Mouse (Mus musculus) monocyte, adult 2 months (primary cell): ENCODE results near the gene Frmd4b.

ENCODE experiments used
- DNase-seq, 2 experiments: peaks; one replicate each; pipeline ENCODE4 v3.0.0; 2022; ENCODE audit warnings: low spot score in 2 of 2, low read depth in 1 of 2

Frmd4b gene

DNA sequence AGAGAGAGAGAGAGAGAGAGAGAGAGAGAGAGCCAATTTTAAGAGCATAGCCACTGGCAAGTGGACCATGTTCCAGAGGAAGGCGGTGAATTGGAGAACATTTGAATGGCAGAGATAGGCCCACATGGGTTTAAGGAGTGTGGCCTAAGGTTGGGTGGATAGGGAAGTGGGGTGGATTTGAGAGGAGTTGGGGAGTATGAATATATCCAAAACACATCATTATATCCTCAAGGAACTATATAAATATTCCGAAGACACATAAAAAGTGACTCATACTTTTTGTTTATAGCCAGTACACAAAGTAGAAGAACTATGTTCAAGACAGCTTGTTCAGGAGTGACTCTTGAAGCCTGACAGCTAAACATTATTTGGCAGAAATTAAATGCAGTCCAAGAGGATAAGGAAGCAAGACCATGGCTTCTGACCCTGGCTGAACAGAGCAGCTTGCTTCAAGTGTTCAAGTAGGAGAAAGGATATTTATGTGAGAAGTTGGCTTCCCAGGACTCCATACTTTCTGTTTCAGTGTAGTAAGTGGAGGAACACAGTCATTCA is 36.8 kb downstream of the Frmd4b start:
- no peak for DNase-seq

DNA sequence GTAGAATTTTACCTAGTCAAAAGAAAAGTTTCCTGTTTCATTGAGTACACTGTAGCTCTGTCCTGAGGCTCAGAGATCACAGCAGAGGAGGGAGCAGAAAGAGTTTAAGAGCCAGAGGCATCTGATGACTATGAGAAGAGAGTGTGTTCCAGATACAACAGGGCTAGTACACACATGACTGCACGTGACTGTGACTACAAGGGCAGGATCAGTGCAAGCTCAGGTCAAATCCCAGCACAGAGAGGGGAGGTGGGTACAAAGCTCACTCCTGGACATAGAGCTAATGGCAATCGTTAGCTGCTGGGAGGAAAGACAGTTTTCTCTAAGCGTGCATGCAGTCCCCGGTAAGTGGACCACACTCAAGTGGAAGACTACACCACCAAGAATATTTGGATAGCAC is 37.6 kb downstream of the Frmd4b start:
- no peak for DNase-seq

DNA sequence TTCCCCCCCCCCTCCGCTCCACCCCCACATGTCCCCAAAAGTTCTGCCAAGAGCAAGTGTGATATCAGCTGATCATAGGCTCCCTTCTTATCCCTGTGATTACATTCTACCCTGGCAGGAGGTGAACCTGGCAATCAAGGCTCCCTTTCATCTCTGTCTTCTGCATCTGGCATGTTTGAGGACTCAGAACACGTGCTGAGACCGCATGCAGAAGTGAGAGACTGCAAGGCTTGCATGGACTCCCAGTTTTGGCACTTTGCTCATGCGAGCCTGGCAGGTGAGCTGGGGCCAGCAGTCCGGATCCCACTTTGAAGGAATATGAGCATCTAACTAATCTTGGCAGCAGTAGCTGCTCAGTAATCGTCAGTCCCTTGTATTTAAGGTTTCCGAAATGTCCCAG is 39.1 kb downstream of the Frmd4b start:
- no peak for DNase-seq

DNA sequence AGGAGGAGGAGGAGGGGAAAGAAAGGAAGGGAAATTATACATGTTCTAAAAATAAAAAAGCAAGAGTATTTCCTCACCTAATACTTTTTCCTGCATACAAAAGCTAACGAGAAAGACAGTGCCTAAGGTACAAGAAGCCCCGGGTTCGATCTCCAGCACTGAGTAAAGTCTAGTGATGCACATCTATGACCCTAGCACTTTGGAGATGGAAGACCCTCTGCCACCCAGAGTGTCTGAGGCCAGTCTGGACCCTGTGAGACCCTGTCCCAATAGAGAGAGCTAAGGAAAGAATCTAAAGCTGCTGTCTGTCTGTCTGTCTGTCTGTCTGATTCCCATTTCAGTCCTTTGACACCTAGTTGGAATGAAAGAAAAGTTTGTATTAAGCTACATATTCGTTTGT is 40.0 kb downstream of the Frmd4b start:
- no peak for DNase-seq

DNA sequence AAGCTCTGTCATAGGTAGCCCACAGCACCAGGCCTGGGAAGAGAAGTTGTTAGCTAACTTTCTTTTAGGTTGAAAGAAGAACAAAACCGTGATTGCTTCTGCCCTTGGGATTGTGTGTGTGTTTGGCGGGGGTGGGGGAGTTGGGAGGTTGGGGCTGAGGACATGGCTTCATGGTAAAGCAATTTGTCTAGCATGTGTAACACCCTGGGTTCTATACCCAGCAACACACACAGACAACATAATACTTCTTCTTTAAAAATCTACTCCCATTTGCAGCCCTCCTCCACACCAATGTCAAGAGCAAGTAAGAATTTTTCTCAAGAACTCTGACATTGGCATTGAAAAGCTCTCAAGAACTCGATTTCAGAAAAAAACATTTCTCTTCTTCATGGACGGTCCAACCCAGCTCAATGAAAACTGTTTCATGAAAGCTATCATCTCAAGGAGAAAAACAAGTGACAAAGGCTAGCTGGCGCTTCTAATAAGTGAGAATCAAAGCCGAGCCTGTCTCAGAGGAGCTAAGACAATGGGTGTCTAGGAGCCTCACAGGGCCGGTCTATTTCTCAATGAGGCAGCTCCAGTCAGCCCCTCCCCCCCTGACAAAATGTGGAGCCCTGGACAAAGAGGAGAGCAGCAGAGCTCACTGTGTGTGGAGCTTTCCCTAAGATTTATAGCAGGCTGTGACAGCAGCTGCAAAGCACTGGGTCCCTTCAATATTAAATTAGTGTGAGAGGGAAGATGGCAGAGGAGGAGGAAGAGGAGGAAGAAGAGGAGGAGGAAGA is 40.6 kb downstream of the Frmd4b start:
- DNase-seq, result no peak

DNA sequence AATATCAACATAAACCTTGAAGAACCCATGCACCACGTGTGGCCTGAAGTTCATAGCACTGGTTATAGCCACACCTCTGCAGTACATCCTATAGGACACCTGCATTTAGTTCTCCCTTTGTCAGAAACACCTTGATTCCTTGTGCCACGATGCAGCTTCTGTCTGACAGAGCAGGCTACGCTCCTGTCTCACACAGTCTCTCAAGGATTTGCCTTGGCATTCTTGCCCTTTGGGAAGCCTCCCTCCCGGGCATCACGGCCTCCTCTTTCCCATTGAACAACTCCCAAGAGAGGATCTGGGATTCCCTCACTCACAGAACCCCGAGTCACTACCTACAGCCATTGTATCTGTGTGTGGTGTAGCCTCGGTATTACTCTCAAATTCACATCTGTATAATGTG is 41.2 kb downstream of the Frmd4b start:
- no peak for DNase-seq

DNA sequence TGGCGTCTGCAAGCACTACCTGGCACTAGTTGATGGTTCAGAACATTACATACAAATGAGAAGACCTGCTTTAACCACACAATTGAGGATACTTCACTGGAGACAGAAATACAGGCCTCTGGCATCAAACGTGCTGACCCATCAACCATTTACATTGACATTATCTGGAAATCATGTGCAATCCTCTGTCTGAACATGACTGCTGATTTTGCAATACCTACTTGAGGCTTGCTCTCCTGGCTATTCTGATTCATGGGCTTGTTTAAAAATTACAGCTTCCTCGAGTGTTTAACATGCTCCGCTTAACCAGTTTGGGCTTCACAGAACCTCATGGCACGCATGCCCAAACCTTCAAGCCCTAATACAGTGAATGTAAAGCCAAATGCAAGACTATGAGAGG is 42.4 kb downstream of the Frmd4b start:
- no peak for DNase-seq

DNA sequence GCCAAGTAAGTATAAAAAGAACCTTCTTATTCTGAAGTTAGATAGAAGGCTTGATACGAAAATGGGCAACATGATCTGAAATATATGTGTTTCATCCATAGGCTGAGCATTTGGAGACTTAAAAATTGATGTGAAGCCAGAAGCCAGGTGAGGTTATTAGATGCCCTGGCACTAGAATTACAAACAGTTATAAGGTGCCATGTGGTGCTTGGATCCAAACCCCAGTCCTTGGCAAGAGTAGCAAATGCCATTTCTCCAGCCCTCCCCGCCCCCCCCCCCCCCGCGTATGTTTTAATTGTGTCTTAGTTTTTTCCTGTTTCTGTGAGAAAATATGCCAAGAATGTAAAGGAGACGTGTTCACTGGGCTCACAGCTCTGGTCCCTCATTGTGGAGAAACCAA is 45.1 kb downstream of the Frmd4b start:
- DNase-seq, result no peak

DNA sequence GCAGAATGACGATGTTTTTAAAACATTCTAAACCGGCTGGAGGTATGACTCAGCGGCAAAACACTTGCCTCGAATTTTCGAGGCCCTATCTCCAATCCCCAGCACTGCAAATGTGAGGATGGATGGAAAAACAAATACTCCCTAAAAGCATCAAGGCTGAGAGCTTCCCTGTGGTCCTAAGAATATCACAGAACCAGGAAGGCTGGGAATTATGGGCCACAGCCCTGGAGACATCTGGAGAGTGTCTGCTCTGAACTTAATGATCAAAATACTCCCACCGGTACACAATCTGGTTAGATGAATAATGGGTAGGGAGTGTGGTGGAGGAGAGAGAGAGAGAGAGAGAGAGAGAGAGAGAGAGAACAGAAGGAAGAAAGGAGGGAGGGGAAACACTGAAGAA is 48.8 kb downstream of the Frmd4b start:
- DNase-seq, result no peak

DNA sequence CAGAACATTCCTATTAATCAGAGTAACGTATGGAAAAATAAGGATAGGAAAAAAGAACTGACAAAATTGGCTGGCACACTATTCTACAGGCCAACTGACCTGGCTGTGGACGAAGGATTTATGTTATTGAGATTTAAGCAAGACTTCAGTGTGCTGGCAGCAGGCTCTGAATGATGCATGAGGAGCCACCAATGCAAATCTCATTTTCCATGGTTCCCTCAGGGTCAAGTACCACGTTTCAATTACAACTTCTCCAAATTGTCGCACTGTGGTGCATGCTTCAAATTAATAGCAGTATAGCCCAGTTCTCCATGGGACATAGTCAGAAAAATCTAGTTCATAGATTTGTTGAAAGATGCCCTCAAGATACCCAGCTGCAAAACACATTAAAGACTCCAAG is 50.6 kb downstream of the Frmd4b start:
- DNase-seq, result no peak

DNA sequence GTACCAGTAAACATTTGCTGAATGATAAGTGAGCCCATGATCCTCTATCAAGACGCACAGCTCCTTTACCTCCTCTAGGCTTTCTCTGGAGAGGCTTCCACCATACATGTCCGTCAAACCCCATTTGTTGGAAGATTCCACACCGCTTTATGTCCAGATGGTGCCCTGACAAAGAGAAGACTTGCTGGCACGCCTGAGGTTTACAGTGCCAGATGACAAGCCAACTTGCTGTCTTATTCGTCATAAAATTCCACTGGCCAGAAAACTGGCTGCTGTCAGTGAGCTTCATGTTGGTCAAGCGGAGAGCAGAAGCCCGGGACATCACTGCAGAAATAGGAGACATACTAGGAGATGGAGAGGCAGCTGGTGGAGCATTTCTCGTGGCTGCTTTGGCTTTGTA is 60.2 kb downstream of the Frmd4b start:
- no peak for DNase-seq

DNA sequence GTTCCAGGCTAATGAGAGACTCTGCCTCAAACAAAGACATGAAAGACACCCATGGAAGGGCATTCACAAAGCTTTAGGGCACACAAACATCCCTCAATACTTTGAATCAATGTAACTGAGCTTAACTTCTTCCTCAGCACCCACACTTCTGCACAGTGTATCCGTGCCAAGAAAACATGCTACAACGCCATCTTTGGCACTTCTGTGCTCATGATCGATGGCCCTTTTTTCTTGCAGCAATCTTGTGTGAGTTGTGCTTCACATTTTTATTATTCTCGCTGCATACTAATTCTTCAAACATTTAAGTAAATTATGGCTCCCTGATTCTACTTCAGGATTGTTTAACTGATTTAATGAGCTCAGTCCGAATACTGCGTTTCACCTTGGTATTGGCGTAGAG is 61.7 kb downstream of the Frmd4b start:
- DNase-seq, result no peak

DNA sequence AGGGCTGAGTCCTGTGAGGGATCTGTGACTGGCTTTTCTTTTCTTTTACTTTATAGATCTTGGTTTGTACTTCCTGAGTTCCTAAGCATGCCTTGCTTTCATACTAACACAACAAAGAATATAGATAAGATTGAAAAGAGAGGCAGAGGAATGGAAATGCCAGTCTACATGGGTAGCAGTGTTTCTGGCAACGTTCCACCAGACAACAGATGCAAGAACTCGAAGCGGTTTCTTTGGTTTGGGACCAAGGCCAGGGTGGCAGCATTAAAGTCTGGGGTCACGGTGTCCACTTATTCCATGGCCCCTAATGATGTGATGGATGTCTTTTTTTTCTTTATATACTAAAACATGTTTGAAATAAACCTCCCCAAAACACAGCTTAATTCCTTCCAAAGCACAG is 63.9 kb downstream of the Frmd4b start:
- DNase-seq, result no peak

DNA sequence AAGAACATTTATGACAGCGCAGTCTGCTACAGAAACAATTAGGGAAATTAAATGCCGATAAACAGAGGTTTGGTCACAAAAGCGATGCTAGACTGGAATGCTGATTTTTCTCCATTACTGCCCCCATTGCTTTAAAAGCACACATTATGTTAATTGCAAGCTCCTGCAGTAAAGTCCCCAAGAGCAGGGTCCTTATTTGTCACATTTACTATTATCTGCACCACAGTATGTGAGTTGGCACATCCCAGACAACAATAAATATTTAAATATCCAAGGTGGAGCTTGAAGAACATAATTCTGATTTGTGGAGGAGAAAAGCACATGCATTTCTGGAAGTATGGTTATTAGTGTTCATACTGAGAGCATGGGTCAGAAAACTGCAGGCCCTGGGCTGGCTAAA is 64.8 kb downstream of the Frmd4b start:
- DNase-seq, result no peak

DNA sequence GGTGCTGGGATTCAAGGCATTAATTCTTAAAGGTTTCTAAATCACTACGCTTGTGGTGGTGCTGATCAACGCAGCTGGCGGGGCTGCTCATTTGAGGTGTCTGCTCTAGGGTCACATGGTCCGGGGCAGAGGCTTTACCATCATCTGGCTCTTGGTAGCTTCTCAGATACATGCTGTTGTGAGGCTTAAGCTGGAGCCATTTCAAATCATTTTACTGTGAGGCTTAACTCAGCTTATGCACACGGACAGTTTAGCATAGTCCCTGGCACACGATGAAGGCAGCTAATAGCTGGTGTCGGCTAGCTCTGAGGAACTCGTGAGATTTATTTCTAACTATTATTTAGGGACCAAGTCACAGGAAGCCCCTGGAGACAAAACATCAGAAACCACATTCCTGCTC is 65.5 kb downstream of the Frmd4b start:
- DNase-seq, result no peak

DNA sequence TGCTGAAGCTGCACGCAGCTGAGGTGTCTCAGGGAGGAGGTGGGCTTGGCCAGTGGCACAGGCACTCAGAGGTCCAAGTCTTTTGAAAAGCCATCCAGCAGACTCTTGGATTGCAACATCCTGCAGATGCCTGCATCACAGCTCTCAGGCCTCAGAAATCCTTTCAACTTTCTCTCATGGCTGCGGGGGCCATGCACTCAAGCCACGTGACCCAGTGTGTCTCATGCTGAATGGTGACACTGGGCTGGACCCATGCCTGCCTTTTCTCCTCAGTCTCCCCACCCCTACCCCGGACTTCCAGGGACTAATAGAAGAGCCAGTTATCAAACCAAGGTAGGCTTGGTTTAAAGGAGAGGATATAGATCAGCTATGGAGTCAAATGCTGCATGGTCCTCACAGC is 66.2 kb downstream of the Frmd4b start:
- DNase-seq, result no peak

DNA sequence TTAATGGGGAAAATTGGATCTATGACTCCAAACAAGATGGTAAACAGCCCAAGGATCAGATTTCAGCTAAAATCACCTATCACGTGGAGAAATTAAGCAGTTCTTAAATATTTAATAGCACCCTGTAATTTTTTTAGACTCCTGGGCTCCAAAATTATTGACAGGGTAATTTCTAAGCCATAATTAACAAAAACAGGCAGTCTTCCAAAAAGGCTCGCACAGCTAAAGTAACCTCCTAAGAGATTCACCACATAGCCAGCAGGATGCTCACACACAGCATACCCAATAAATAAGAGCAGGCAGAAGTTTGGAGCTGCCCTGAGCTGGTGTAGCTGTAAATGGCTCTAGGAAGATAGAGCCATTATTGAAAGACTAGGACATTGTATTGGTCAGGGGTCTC is 76.9 kb downstream of the Frmd4b start:
- no peak for DNase-seq

DNA sequence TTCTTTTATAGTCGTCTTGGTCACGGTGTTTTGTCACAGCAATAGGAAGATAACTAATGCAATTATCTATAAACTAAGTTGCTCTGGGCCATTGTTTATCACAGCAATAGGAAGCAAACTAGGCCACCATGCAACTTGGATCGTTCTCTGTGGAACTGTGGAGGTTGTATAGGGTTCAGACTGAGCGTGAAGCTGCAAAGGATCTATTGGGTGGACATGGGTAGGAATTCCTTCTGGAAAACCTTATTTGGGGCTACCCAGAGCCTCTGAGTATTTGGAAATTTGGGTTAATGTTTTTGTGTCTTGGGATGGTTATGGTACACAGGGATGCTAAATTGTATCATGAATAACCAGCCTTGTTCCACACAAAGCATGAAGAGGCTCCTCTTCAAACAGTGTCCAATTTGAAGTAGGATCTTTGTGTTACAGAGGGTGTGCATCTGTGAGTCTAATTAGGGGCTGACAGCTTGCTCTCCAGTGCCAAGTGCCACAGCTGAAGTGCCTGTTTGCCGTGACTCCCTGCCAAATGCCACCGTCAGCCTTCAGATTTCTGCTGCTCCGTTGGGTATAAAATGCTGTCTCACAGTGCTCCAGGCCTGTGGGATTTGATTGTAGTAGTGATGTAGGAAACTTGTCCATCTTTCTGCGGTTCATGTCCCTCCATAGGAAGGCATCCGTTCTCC is 81.4 kb downstream of the Frmd4b start:
- DNase-seq, result no peak

DNA sequence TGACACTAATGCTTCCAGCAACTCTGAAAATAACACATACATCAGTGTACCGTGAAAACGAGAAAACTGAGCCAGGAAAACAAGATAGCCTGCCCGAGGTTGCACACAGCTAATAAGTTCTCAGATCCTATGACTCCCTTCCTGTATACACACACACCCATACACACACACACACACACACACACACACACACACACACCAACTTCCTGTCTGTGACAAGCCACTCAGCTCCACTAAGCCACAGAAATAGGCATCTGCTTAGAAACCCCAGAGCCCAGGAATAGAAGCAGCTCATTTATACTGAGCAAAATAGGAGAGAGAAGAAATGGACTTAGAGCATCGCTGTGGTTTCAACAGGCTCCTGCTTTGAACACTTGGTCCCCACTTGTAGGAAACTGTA is 86.3 kb downstream of the Frmd4b start:
- DNase-seq, result no peak

DNA sequence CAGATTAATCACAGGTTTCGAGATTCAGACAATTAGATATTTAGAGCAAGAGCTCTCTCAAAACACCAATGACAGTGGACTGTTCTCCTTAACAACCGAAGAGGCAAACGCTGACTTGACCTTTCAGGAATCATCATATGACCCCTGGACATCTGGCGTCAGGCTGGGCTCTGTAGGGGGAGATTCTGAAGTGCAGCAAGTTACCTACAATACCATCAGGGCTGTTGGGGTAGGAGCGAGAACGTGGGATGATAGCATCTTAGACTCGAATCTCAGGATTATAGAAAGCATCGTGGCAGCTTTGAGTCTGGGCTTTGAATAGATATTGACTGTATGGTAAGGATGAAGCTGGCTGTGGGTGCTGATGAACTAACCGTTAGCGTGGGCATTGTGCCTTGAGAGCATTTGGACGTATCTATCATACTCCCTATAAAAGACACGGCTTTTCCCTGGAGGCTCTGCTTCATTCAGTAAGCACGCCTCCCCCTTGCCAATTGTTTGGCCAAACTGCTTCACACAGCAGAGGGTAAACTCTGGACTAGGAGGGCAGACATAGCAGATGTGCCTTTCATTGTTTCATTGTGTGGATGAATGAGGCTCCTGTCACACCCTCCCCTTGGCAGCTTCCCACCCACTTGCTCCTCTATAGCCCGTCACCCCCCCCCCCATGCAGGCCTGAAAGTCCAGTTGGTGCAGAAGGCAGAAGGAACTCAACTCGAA is 88.2 kb downstream of the Frmd4b start:
- no peak for DNase-seq

DNA sequence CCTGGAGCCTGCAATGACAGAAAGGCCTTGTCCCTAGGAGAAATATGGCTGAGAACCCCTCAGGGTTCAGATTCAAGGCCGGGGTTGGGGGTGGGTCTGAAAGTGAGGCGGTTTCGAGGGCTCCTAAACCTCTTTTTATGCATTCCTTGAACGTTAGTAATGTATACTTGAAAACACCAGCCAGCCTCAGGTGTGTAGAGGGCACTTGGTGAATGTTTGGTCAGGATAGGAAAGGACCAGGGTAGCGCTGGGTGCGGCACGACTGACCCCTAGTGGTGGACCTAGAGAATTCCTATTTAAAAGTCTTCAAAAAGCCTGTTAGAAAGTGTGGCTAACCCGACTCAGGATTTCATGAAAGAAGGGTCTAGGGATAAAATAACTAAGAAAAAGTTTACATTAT is 91.2 kb downstream of the Frmd4b start:
- no peak for DNase-seq

DNA sequence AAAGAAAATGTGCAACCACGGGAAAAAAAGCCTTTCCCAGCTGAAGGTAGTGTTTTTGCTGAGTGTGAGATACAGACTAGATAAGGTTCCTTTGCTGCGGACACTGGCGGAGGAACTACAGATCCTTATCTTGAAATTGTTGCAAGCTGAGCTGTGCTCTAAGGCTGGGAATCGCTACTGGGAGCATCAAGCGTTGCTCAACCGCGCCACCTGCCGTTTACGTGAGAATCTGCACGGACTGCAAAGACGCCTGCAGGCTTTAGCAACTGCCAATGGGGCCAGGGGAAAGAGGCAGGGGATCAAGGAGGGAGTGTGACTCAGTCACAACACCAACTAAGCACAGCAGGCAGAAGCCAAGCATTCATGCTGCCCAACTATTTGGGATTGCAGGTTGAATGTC is 94.2 kb downstream of the Frmd4b start:
- peak in 1 of 2 experiments; percentile 37 for DNase-seq
